Mouse (Mus musculus) thymus, postnatal 36 days (tissue): ENCODE measurements around the gene Rasal2.

Experiments
- DNase-seq, 2 experiments: peaks; one replicate each; pipeline ENCODE4 v3.0.0; 2022; ENCODE audit warnings: mixed read lengths in 2 of 2

Rasal2 gene

GRCm38 (mm10) chr1:157128219-157128618 is 284.2 kb downstream of the Rasal2 start:
- no peak for DNase-seq

GRCm38 (mm10) chr1:157123836-157124235 is 288.6 kb downstream of the Rasal2 start:
- DNase-seq: no peak

- DNase-seq: no peak
Observed at GRCm38 (mm10) chr1:157119168-157119567, 293.2 kb downstream of the Rasal2 start.

GRCm38 (mm10) chr1:157117440-157117839 is 295.0 kb downstream of the Rasal2 start:
- DNase-seq: no peak

GRCm38 (mm10) chr1:157114492-157114891 is 297.9 kb downstream of the Rasal2 start:
- DNase-seq: no peak

- DNase-seq: no peak
Observed at GRCm38 (mm10) chr1:157110287-157110835, 302.0 kb downstream of the Rasal2 start.

- DNase-seq: no peak
Observed at GRCm38 (mm10) chr1:157108580-157108979, 303.8 kb downstream of the Rasal2 start, which contains the start of gene Tex35. Gene Tex35, minus strand, starts transcription at chr1:157108680.

GRCm38 (mm10) chr1:157101122-157101865 is 311.1 kb downstream of the Rasal2 start:
- DNase-seq: peak; percentile 31 to 57

- DNase-seq: no peak
Observed at GRCm38 (mm10) chr1:157095534-157095933, 316.9 kb downstream of the Rasal2 start.

GRCm38 (mm10) chr1:157092622-157093021 is 319.8 kb downstream of the Rasal2 start:
- no peak for DNase-seq

- no peak for DNase-seq
Observed at GRCm38 (mm10) chr1:157092140-157092539, 320.3 kb downstream of the Rasal2 start.

GRCm38 (mm10) chr1:157090835-157091234 is 321.6 kb downstream of the Rasal2 start:
- no peak for DNase-seq

- DNase-seq: peak; percentile 48 to 55
Observed at GRCm38 (mm10) chr1:157086097-157086994, 326.0 kb downstream of the Rasal2 start.
